Mouse (Mus musculus) liver, postnatal 0 days (tissue): ENCODE results near the gene Wfdc2. TPM values are rescaled to one million over a fixed set of nuclear protein-coding genes. Genes with fewer than 3 reads are reported as not detected.

Source experiments
- ATAC-seq: fragments of 200-750 bp; cut with Nextera tagmentation; 2 replicates; pipeline ENCODE4 v1.8.0; 2017; ENCODE audit warnings: mild to moderate bottlenecking, moderate library complexity
- DNase-seq: peaks from one replicate; pipeline ENCODE4 v3.0.0-alpha.2; 2016
- H3K27ac ChIP-seq: fragments of 300-500 bp; sonication (generic); 2 replicates; pipeline ENCODE4 v1.5.1; 2014; ENCODE audit warnings: antibody characterized with exemption, moderate library complexity, mild to moderate bottlenecking, low read depth
- H3K27me3 ChIP-seq: fragments of 300-500 bp; sonication (generic); 2 replicates; pipeline ENCODE4 v1.6.1; 2014; ENCODE audit warnings: low read length, control low read depth, mixed read lengths; ENCODE audit not compliant: insufficient read depth
- H3K36me3 ChIP-seq: fragments of 300-500 bp; sonication (generic); replicated peaks from 2 replicates; pipeline ENCODE4 v1.6.1; 2014; ENCODE audit warnings: mild to moderate bottlenecking, control low read depth, low read length, moderate library complexity, mixed read lengths; ENCODE audit not compliant: insufficient read depth
- H3K4me1 ChIP-seq: fragments of 300-500 bp; sonication (generic); 2 replicates; pipeline ENCODE4 v1.6.1; 2014; ENCODE audit warnings: antibody characterized with exemption, mild to moderate bottlenecking, control low read depth; ENCODE audit not compliant: insufficient read depth
- H3K4me2 ChIP-seq: fragments of 300-500 bp; sonication (generic); 2 replicates; pipeline ENCODE4 v1.6.1; 2014; ENCODE audit warnings: low read depth, mild to moderate bottlenecking, low read length, moderate library complexity, mixed read lengths
- H3K4me3 ChIP-seq: fragments of 300-500 bp; sonication (generic); 2 replicates; pipeline ENCODE4 v1.5.1; 2014; ENCODE audit warnings: low read depth, low read length
- H3K9ac ChIP-seq: fragments of 300-500 bp; sonication (generic); replicated peaks from 2 replicates; pipeline ENCODE4 v1.6.1; 2014; ENCODE audit warnings: mild to moderate bottlenecking, moderate library complexity
- H3K9me3 ChIP-seq: fragments of 300-500 bp; sonication (generic); 2 replicates; pipeline ENCODE4 v1.6.1; 2016; ENCODE audit warnings: mild to moderate bottlenecking, control low read depth, low read length, mixed read lengths
- CTCF ChIP-seq: sonication (generic); IDR thresholded peaks from 2 replicates; pipeline ENCODE4 v1.5.1; 2016; ENCODE audit warnings: antibody characterized with exemption, low read depth
- EP300 ChIP-seq: IDR thresholded peaks from 2 replicates; pipeline ENCODE4 v1.6.1; 2016; ENCODE audit warnings: antibody characterized with exemption, low read depth, mild to moderate bottlenecking
- WGBS: fragments of 180-500 bp; shearing (Covaris S2); extraction: QIAGEN DNeasy Blood & Tissue Kit; methylation state at CpG from one replicate; pipeline ENCODE4 v1.1.7; 2014; ENCODE audit not compliant: insufficient replicate concordance; 5-methylcytosine and 5-hydroxymethylcytosine counted together
- polyA plus RNA-seq: library from polyadenylated mRNA; unstranded; fragments of >200 nt; fragmentation: Nextera tagmentation; extraction: Ambion mirVana; gene quantifications from 2 replicates; pipeline ENCODE4 v1.2.1, GENCODE M21; 2015

Gene Wfdc2
- polyA plus RNA-seq, 1 experiment from 2014 or later, result 3.3 TPM

- no peaks in the 10 kb centered on the region for H3K36me3 ChIP-seq
- ATAC-seq, result no peak
- H3K27me3 ChIP-seq, result no peaks in the 10 kb centered on the region
- WGBS, result 57% methylated on average over 5 of the region's 5 CpGs
- DNase-seq, result no peak
- no peak overlapping the region for H3K9ac ChIP-seq
- no peak overlapping the region for H3K4me3 ChIP-seq
- no peaks in the 10 kb centered on the region for H3K4me1 ChIP-seq
- H3K4me2 ChIP-seq, result no peak overlapping the region
- no peaks in the 10 kb centered on the region for H3K9me3 ChIP-seq
- no peak overlapping the region for H3K27ac ChIP-seq
- TF ChIP-seq EP300, result no peak
- TF ChIP-seq CTCF, result no peak
Observed at GRCm38 (mm10) chr2:164528557-164528956, 33.7 kb upstream of the Wfdc2 start.

- Histone ChIP-seq H3K4me2 (no peak overlapping the region), H3K4me1 (no peaks in the 10 kb centered on the region), H3K9me3 (no peaks in the 10 kb centered on the region), H3K27me3 (no peaks in the 10 kb centered on the region), H3K36me3 (no peaks in the 10 kb centered on the region), H3K9ac (no peak overlapping the region), H3K27ac (no peak overlapping the region), H3K4me3 (no peak overlapping the region)
- DNase-seq, result peak; percentile 76
- TF ChIP-seq EP300 (no peak), CTCF (peak; percentile 94)
- ATAC-seq, result no peak
- WGBS, result 4% methylated on average over 3 of the region's 3 CpGs
Observed at GRCm38 (mm10) chr2:164531169-164531568, 31.0 kb upstream of the Wfdc2 start.

GRCm38 (mm10) chr2:164534315-164534714, 27.9 kb upstream of the Wfdc2 start:
- ATAC-seq, result no peak
- Histone ChIP-seq H3K27me3 (no peaks in the 10 kb centered on the region), H3K4me2 (no peak overlapping the region), H3K4me3 (no peak overlapping the region), H3K27ac (no peak overlapping the region), H3K9me3 (no peaks in the 10 kb centered on the region), H3K36me3 (no peaks in the 10 kb centered on the region), H3K9ac (no peak overlapping the region), H3K4me1 (no peaks in the 10 kb centered on the region)
- DNase-seq, result no peak
- TF ChIP-seq CTCF, result no peak
- no peak for TF ChIP-seq EP300
- 59% methylated on average over 10 of the region's 10 CpGs for WGBS

- H3K9me3 ChIP-seq, result no peaks in the 10 kb centered on the region
- H3K4me3 ChIP-seq, result no peak overlapping the region
- no peak overlapping the region for H3K27ac ChIP-seq
- H3K9ac ChIP-seq, result no peak overlapping the region
- H3K4me1 ChIP-seq, result no peaks in the 10 kb centered on the region
- H3K27me3 ChIP-seq, result no peaks in the 10 kb centered on the region
- ATAC-seq (no peak), DNase-seq (no peak)
- no peak overlapping the region for H3K4me2 ChIP-seq
- no peaks in the 10 kb centered on the region for H3K36me3 ChIP-seq
- 59% methylated on average over 4 of the region's 4 CpGs for WGBS
- TF ChIP-seq EP300 (no peak), CTCF (no peak)
Observed at GRCm38 (mm10) chr2:164537003-164537402, 25.2 kb upstream of the Wfdc2 start.

GRCm38 (mm10) chr2:164540652-164541427, 21.4 kb upstream of the Wfdc2 start:
- Histone ChIP-seq H3K4me3 (no peak overlapping the region), H3K9me3 (no peaks in the 10 kb centered on the region), H3K27me3 (no peaks in the 10 kb centered on the region), H3K9ac (no peak overlapping the region), H3K4me1 (no peaks in the 10 kb centered on the region), H3K36me3 (no peaks in the 10 kb centered on the region), H3K4me2 (no peak overlapping the region), H3K27ac (no peak overlapping the region)
- DNase-seq (no peak), ATAC-seq (no peak)
- TF ChIP-seq CTCF, result no peak
- no peak for TF ChIP-seq EP300
- 18% methylated on average over 8 of the region's 8 CpGs for WGBS

- Histone ChIP-seq H3K36me3 (no peaks in the 10 kb centered on the region), H3K4me1 (no peaks in the 10 kb centered on the region), H3K4me2 (no peak overlapping the region), H3K27me3 (no peaks in the 10 kb centered on the region), H3K9ac (no peak overlapping the region), H3K4me3 (no peak overlapping the region), H3K27ac (no peak overlapping the region), H3K9me3 (no peaks in the 10 kb centered on the region)
- no peak for ATAC-seq
- 74% methylated on average over 5 of the region's 5 CpGs for WGBS
- DNase-seq, result no peak
- no peak for TF ChIP-seq CTCF
- TF ChIP-seq EP300, result no peak
Observed at GRCm38 (mm10) chr2:164542132-164542531, 20.1 kb upstream of the Wfdc2 start.

- H3K4me2 ChIP-seq, result no peak overlapping the region
- no peaks in the 10 kb centered on the region for H3K27me3 ChIP-seq
- no peaks in the 10 kb centered on the region for H3K4me1 ChIP-seq
- no peak for TF ChIP-seq EP300
- TF ChIP-seq CTCF, result no peak
- H3K4me3 ChIP-seq, result no peak overlapping the region
- 76% methylated on average over 7 of the region's 7 CpGs for WGBS
- no peak for ATAC-seq
- DNase-seq, result no peak
- H3K36me3 ChIP-seq, result no peaks in the 10 kb centered on the region
- H3K27ac ChIP-seq, result no peak overlapping the region
- H3K9ac ChIP-seq, result no peak overlapping the region
- no peaks in the 10 kb centered on the region for H3K9me3 ChIP-seq
Observed at GRCm38 (mm10) chr2:164542598-164542997, 19.6 kb upstream of the Wfdc2 start.
